Mouse (Mus musculus) CH12.LX (cell line): Measurements from ENCODE around the gene Ahnak. TPM values are rescaled to one million over a fixed set of nuclear protein-coding genes. Genes with fewer than 3 reads are reported as not detected.

Experiments
- DNase-seq: peaks from one replicate; pipeline ENCODE4 v3.0.0-alpha.2; 2013; ENCODE audit errors: extremely low read depth
- H3K27ac ChIP-seq: 2 replicates; pipeline ENCODE4 v1.5.1; 2012; ENCODE audit warnings: low read depth, mild to moderate bottlenecking, control low read depth, moderate library complexity; ENCODE audit not compliant: insufficient read depth
- H3K27me3 ChIP-seq: replicated peaks from 2 replicates; pipeline ENCODE3; 2012; ENCODE audit warnings: inconsistent platforms
- H3K36me3 ChIP-seq, 2 experiments: replicated peaks in 1 of 2; 2 replicates each; pipeline versions ENCODE3 to v1.6.1; 2012; ENCODE audit warnings: inconsistent platforms in 1 of 2, low read length in 1 of 2, mild to moderate bottlenecking in 1 of 2, mixed read lengths in 1 of 2, moderate library complexity in 1 of 2; ENCODE audit not compliant: control insufficient read depth in 1 of 2, insufficient read depth in 1 of 2
- H3K4me1 ChIP-seq, 2 experiments: 2 replicates each; pipeline ENCODE4 v1.6.1; 2012; ENCODE audit warnings: inconsistent platforms in 1 of 2, moderate library complexity in 1 of 2; ENCODE audit not compliant: insufficient read depth in 2 of 2, control insufficient read depth in 1 of 2
- H3K4me2 ChIP-seq: 2 replicates; pipeline ENCODE4 v1.6.1; 2012; ENCODE audit warnings: low read depth, mild to moderate bottlenecking, control low read depth; ENCODE audit not compliant: poor library complexity, insufficient read depth, severe bottlenecking
- H3K4me3 ChIP-seq, 3 experiments: fragments of 150-350 bp in 1 of 3; sonication (generic) in 1 of 3; replicated peaks in 1 of 3; 2 replicates each; pipeline versions ENCODE3 to v1.5.1; 2011 to 2012; ENCODE audit warnings: low read depth in 2 of 3, low read length in 2 of 3, mild to moderate bottlenecking in 2 of 3, moderate library complexity in 2 of 3, control low read depth in 1 of 3, improper control_type of control experiment in 1 of 3, inconsistent platforms in 1 of 3, mixed read lengths in 1 of 3; ENCODE audit not compliant: poor library complexity in 1 of 3
- H3K79me2 ChIP-seq: replicated peaks from 2 replicates; pipeline ENCODE4 v1.6.1; 2012; ENCODE audit warnings: mild to moderate bottlenecking, moderate library complexity; ENCODE audit not compliant: control insufficient read depth, poor library complexity, insufficient read depth, severe bottlenecking; ENCODE audit errors: extremely low read depth
- H3K9ac ChIP-seq: 2 replicates; pipeline ENCODE4 v1.6.1; 2012; ENCODE audit warnings: low read depth, mild to moderate bottlenecking, control low read depth, moderate library complexity; ENCODE audit not compliant: insufficient read depth
- H3K9me3 ChIP-seq: replicated peaks from 2 replicates; pipeline ENCODE3; 2012; ENCODE audit warnings: low read length, inconsistent platforms, mixed read lengths
- BHLHE40 ChIP-seq: IDR thresholded peaks from 2 replicates; pipeline ENCODE4 v1.6.1; 2011; ENCODE audit warnings: mild to moderate bottlenecking, low read depth, low read length, improper control_type of control experiment
- CHD2 ChIP-seq: IDR thresholded peaks from 2 replicates; pipeline ENCODE4 v1.6.1; 2011; ENCODE audit warnings: low read length, improper control_type of control experiment
- CTCF ChIP-seq, 2 experiments: IDR thresholded peaks in 1 of 2; conservative IDR thresholded peaks in 1 of 2; 2 replicates each; pipeline ENCODE4 v1.5.1; 2011 to 2012; ENCODE audit warnings: low read depth in 2 of 2, low read length in 2 of 2, improper control_type of control experiment in 1 of 2, inconsistent platforms in 1 of 2, mild to moderate bottlenecking in 1 of 2, moderate library complexity in 1 of 2
- ELF1 ChIP-seq: IDR thresholded peaks from 2 replicates; pipeline ENCODE4 v1.6.1; 2014; ENCODE audit warnings: low read depth, mild to moderate bottlenecking, inconsistent platforms, low read length, improper control_type of control experiment
- MAFK ChIP-seq: IDR thresholded peaks from 2 replicates; pipeline ENCODE4 v1.6.1; 2011; ENCODE audit warnings: low read length, improper control_type of control experiment; ENCODE audit not compliant: insufficient replicate concordance
- NELFE ChIP-seq: IDR thresholded peaks from 2 replicates; pipeline ENCODE4 v1.6.1; 2011; ENCODE audit warnings: low read depth, low read length, improper control_type of control experiment
- POLR2A ChIP-seq: IDR thresholded peaks from 2 replicates; pipeline ENCODE4 v1.6.1; 2011; ENCODE audit warnings: low read depth, mild to moderate bottlenecking, improper control_type of control experiment, low read length
- POLR2AphosphoS2 ChIP-seq: IDR thresholded peaks from 2 replicates; pipeline ENCODE4 v1.6.1; 2011; ENCODE audit warnings: low read depth, low read length, improper control_type of control experiment
- SIN3A ChIP-seq: IDR thresholded peaks from 2 replicates; pipeline ENCODE4 v1.6.1; 2012; ENCODE audit warnings: low read length, improper control_type of control experiment, inconsistent platforms
- SMC3 ChIP-seq: IDR thresholded peaks from 2 replicates; pipeline ENCODE4 v1.6.1; 2011; ENCODE audit warnings: low read depth, low read length, improper control_type of control experiment
- TBP ChIP-seq: conservative IDR thresholded peaks from 2 replicates; pipeline ENCODE4 v1.6.1; 2011; ENCODE audit warnings: low read depth, low read length, improper control_type of control experiment
- TCF12 ChIP-seq: IDR thresholded peaks from 2 replicates; pipeline ENCODE4 v1.6.1; 2014; ENCODE audit warnings: low read depth, mild to moderate bottlenecking, inconsistent platforms, low read length, improper control_type of control experiment
- UBTF ChIP-seq: IDR thresholded peaks from 2 replicates; pipeline ENCODE4 v1.6.1; 2012; ENCODE audit warnings: low read depth, mild to moderate bottlenecking, inconsistent platforms, low read length, improper control_type of control experiment, moderate library complexity
- USF2 ChIP-seq: conservative IDR thresholded peaks from 2 replicates; pipeline ENCODE4 v1.6.1; 2011; ENCODE audit warnings: low read depth, low read length, improper control_type of control experiment
- ZMIZ1 ChIP-seq: IDR thresholded peaks from 2 replicates; pipeline ENCODE4 v1.6.1; 2012; ENCODE audit warnings: low read depth, mild to moderate bottlenecking, inconsistent platforms, low read length, improper control_type of control experiment
- ZNF384 ChIP-seq: IDR thresholded peaks from 2 replicates; pipeline ENCODE4 v1.6.1; 2012; ENCODE audit warnings: low read depth, low read length, improper control_type of control experiment, inconsistent platforms
- dilution Hi-C: fragments of 300-500 bp; cut with MboI; formaldehyde crosslinking; loops from 2 replicates; pipeline ENCODE4 v1.14.3; 2020; ENCODE audit warnings: low sequenced_read_pairs; ENCODE audit not compliant: extremely low pct_unique_long_range_greater_than_20kb, extremely low pct_ligation_motif_present
- in situ Hi-C: fragments of 300-500 bp; cut with MboI; formaldehyde crosslinking; loops from 3 replicates; pipeline ENCODE4 v1.14.3; 2019; ENCODE audit warnings: low sequenced_read_pairs, low pct_ligation_motif_present, low pct_unique_long_range_greater_than_20kb, mixed read lengths
- polyA plus RNA-seq: library from polyadenylated mRNA; unstranded; fragments of >175 nt; gene quantifications from 2 replicates; pipeline ENCODE4 v1.2.1, GENCODE M21; 2012; ENCODE audit warnings: low read depth; ENCODE audit not compliant: insufficient read length
- total RNA-seq, 2 experiments: library from RNA; depleted of rRNA; stranded (reverse); fragments of 300-350 nt in 1 of 2; fragments of >200 nt in 1 of 2; gene quantifications; 2 replicates each; pipeline ENCODE4 v1.2.3; 2012 to 2014

Ahnak gene
- total and polyA plus RNA-seq, 3 experiments: 1.7 to 21.7 (median 1.8) TPM

DNA sequence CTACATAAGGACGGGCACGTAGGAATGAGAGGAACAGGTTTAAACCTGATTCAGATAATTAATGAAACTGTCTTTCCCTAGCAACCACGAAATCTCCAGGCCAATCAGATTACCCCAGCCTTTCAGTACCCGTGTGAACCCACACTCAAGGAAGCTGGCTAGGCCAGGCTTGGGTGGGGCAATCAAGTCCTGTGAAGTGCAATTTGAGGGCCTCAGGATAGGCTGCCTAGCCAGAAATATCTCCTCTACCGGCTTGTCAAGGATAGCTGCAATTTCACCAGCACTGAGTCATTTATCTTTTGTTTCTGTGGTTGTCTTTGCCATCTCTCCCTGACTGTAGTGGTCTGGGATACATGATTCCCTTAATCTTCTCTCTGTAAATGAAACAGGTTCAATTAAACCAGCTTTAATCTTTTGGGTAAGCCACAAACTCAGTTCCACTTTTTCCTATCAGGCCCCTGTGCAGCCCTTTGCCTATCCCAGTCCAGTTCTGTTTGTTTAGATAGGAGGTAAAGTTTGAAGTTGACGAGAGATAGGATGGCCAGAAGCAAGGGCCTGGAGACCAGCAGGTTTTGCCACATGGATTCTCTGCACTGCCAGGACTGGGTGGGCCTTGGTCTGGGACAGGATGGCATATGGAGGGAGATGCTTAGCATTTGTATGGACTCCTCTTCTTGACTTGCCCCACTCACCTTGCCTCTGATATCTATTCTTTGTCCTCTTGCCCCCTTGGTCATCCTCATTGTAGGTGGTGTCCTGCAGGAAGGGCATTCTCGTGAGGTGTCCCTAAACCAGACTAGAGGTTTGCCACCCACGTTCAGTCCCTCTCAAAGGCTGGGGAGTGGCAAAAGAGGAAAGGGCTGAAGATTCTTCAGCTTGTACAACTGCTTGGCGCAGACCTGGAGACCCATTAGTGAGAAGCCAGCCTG, 44.6 kb downstream of the Ahnak start:
- H3K27me3 ChIP-seq: no peaks in the 10 kb centered on the region
- no peak overlapping the region for H3K4me3 ChIP-seq
- H3K9ac ChIP-seq: no peak overlapping the region
- no peaks in the 10 kb centered on the region for H3K79me2 ChIP-seq
- no peaks in the 10 kb centered on the region for H3K36me3 ChIP-seq
- no peak overlapping the region for H3K4me2 ChIP-seq
- H3K4me1 ChIP-seq: peaks cover 4 to 21% of the 10 kb centered on the region in 2 experiments; a peak in 3 of 4 replicates
- H3K27ac ChIP-seq: no peak overlapping the region
- H3K9me3 ChIP-seq: no peaks in the 10 kb centered on the region
- in situ Hi-C loops (no loop called here), dilution Hi-C loops (no loop called here)
- no peak for DNase-seq
- TF ChIP-seq UBTF: no peak
- TF ChIP-seq POLR2A: no peak
- no peak for TF ChIP-seq ELF1
- no peak for TF ChIP-seq ZNF384
- TF ChIP-seq TCF12: no peak
- no peak for TF ChIP-seq USF2
- TF ChIP-seq TBP: no peak
- TF ChIP-seq SIN3A: no peak
- TF ChIP-seq BHLHE40: no peak
- no peak for TF ChIP-seq SMC3
- TF ChIP-seq CTCF (conservative IDR thresholded peaks at IDR 0.05 in 1 of 2, IDR thresholded peaks at IDR 0.05 in 1 of 2; ENCODE audit: low read depth in 2 of 2, low read length in 2 of 2): no peak
- TF ChIP-seq POLR2AphosphoS2: no peak
- no peak for TF ChIP-seq CHD2
- TF ChIP-seq NELFE: no peak

DNA sequence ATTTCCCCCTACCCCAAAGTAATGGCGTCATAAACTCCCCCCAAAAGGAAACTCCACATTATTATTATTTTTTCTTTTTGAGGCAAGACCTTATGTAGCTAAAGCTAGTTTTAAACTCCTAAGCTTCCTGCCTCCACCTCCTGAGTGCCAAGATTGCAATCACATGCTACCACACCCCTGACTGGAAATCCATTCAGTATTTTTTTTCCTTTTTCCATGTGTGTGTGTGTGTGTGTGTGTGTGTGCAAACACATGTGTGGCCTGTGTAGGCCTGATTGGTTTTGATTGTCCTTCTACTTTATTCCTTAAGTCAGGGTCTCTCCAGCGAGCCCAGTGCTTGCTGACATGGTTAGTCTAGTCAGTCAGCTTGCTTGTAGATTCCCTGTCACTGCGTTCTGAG, 45.4 kb downstream of the Ahnak start:
- Histone ChIP-seq H3K27me3 (no peaks in the 10 kb centered on the region), H3K9ac (no peak overlapping the region), H3K9me3 (no peaks in the 10 kb centered on the region), H3K27ac (no peak overlapping the region), H3K36me3 (no peaks in the 10 kb centered on the region), H3K79me2 (no peaks in the 10 kb centered on the region), H3K4me1 (peaks cover 4 to 24% of the 10 kb centered on the region in 2 experiments; a peak in 3 of 4 replicates), H3K4me3 (no peak overlapping the region), H3K4me2 (no peak overlapping the region)
- TF ChIP-seq ZMIZ1 (no peak), MAFK (no peak), USF2 (no peak)
- DNase-seq: no peak
- dilution Hi-C loops: no loop called here
- in situ Hi-C loops: no loop called here
